Mouse (Mus musculus) E14TG2a.4 (cell line): ENCODE measurements around the gene T2.

Experiments used
- CTCF ChIP-seq: conservative IDR thresholded peaks from 2 replicates; pipeline ENCODE4 v1.5.1; 2014; ENCODE audit warnings: low read length
- POU5F1 ChIP-seq: IDR thresholded peaks from 2 replicates; pipeline ENCODE4 v1.6.1; 2014; ENCODE audit warnings: low read length, borderline replicate concordance

DNA sequence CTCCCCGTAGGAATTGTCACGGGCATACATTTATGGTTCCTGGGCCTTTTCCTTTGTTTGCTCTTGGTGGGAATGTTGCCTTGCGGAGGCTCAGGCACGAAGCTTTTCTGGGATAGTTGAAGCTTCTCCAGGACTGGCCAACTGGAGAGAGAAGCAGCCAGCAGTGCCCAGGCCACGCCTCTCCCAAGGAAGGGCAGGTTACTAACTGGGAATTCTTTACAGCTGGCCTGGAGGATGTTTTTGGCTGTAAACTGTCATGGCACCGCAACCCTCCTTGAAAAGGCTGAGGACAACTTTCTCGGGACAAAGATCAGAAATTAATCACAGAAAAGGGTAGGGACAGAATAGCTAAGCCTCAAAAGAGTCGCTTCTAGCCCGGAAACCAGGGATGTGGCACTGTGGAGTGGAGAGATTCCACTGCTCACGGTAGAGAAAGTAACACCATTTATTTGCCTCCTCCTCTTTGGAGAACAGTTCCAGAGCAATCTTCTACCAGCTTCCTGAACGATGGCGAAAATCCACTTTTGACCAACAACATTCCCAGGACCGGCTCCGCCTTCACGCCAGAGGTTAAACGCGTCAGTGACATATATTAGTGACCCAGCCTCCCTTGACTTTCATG, 76.5 kb downstream of the T2 start:
- TF ChIP-seq CTCF, result no peak
- no peak for TF ChIP-seq POU5F1
